Mouse (Mus musculus): ENCODE measurements around the gene Uaca.

- TF ChIP-seq CTCF (IDR thresholded peaks at IDR 0.05; ENCODE audit: insufficient read depth, low read length) (no peak), POLR2A (IDR thresholded peaks at IDR 0.05; ENCODE audit: borderline replicate concordance, extremely low read depth, low read depth, low read length) (no peak)
Observed at GRCm38 (mm10) chr9:60837449-60838141, 43.3 kb downstream of the Uaca start.

Measured in lung, adult 2 months (tissue).